Mouse (Mus musculus): ENCODE measurements around the gene Dnaja4. TPM values are rescaled to one million over a fixed set of nuclear protein-coding genes. Genes with fewer than 3 reads are reported as not detected.
A peak's percentile ranks its signal among the peaks of the same experiment; 100 is the strongest.

The Dnaja4 gene
- total RNA-seq, 2 experiments from 2014 or later, result 44.9 to 48.0 TPM

GRCm38 (mm10) chr9:54705561-54705960, 6.9 kb downstream of the Dnaja4 start:
- Histone ChIP-seq H3K27ac (no peak overlapping the region), H3K4me3 (no peak overlapping the region)
- TF ChIP-seq CTCF (conservative IDR thresholded peaks at IDR 0.05), result no peak
- no peak for DNase-seq (ENCODE audit: low spot score in 2 of 2)

- no peak for TF ChIP-seq CTCF (conservative IDR thresholded peaks at IDR 0.05)
- no peak overlapping the region for H3K4me3 ChIP-seq
- DNase-seq (ENCODE audit: low spot score in 2 of 2), result no peak
- H3K27ac ChIP-seq, result peak overlapping the region; percentile 32; the same call in 1 of the 2 replicates
Observed at GRCm38 (mm10) chr9:54707288-54707999, 8.8 kb downstream of the Dnaja4 start.

GRCm38 (mm10) chr9:54708085-54708484, 9.4 kb downstream of the Dnaja4 start:
- Histone ChIP-seq H3K27ac (peak overlapping the region; percentile 32; the same call in 1 of the 2 replicates), H3K4me3 (no peak overlapping the region)
- no peak for TF ChIP-seq CTCF (conservative IDR thresholded peaks at IDR 0.05)
- DNase-seq (ENCODE audit: low spot score in 2 of 2), result no peak

GRCm38 (mm10) chr9:54715776-54716175, 17.1 kb downstream of the Dnaja4 start:
- DNase-seq (ENCODE audit: low spot score in 2 of 2), result no peak
- TF ChIP-seq CTCF (conservative IDR thresholded peaks at IDR 0.05), result no peak
- no peak overlapping the region for H3K27ac ChIP-seq
- no peak overlapping the region for H3K4me3 ChIP-seq

GRCm38 (mm10) chr9:54717527-54717926, 18.9 kb downstream of the Dnaja4 start:
- Histone ChIP-seq H3K27ac (no peak overlapping the region), H3K4me3 (no peak overlapping the region)
- DNase-seq (ENCODE audit: low spot score in 2 of 2), result no peak
- no peak for TF ChIP-seq CTCF (conservative IDR thresholded peaks at IDR 0.05)

GRCm38 (mm10) chr9:54722156-54722555, 23.5 kb downstream of the Dnaja4 start:
- Histone ChIP-seq H3K27ac (peak overlapping the region; percentile 75), H3K4me3 (no peak overlapping the region)
- DNase-seq (ENCODE audit: low spot score in 2 of 2), result peak; percentile 35 to 60
- TF ChIP-seq CTCF (conservative IDR thresholded peaks at IDR 0.05), result no peak

GRCm38 (mm10) chr9:54722596-54722995, 23.9 kb downstream of the Dnaja4 start:
- Histone ChIP-seq H3K4me3 (no peak overlapping the region), H3K27ac (peak overlapping the region; percentile 75)
- DNase-seq (ENCODE audit: low spot score in 2 of 2), result no peak
- TF ChIP-seq CTCF (conservative IDR thresholded peaks at IDR 0.05), result no peak

GRCm38 (mm10) chr9:54726315-54726714, 27.6 kb downstream of the Dnaja4 start:
- peak in 1 of 2 experiments; percentile 18 for DNase-seq (ENCODE audit: low spot score in 2 of 2)
- Histone ChIP-seq H3K4me3 (no peak overlapping the region), H3K27ac (no peak overlapping the region)
- TF ChIP-seq CTCF (conservative IDR thresholded peaks at IDR 0.05), result no peak

- Histone ChIP-seq H3K27ac (no peak overlapping the region), H3K4me3 (no peak overlapping the region)
- no peak for DNase-seq (ENCODE audit: low spot score in 2 of 2)
- peak; percentile 81 for TF ChIP-seq CTCF (conservative IDR thresholded peaks at IDR 0.05)
Observed at GRCm38 (mm10) chr9:54732122-54732521, 33.4 kb downstream of the Dnaja4 start.

GRCm38 (mm10) chr9:54733921-54734638, 35.4 kb downstream of the Dnaja4 start, which contains the start of gene Wdr61:
TSS of gene Wdr61 (minus strand) at chr9:54734519.
- Histone ChIP-seq H3K27ac (peak within 1 kb of the TSS; percentile 82), H3K4me3 (peak within 1 kb of the TSS; percentile 76)
- peak; percentile 68 for TF ChIP-seq CTCF (conservative IDR thresholded peaks at IDR 0.05)
- peak; percentile 97 to 99 for DNase-seq (ENCODE audit: low spot score in 2 of 2)

- H3K27ac ChIP-seq, result peak overlapping the region; percentile 82
- no peak for TF ChIP-seq CTCF (conservative IDR thresholded peaks at IDR 0.05)
- peak overlapping the region; percentile 76 for H3K4me3 ChIP-seq
- no peak for DNase-seq (ENCODE audit: low spot score in 2 of 2)
Observed at GRCm38 (mm10) chr9:54734639-54735252, 36.1 kb downstream of the Dnaja4 start.

GRCm38 (mm10) chr9:54736284-54736701, 37.6 kb downstream of the Dnaja4 start:
- Histone ChIP-seq H3K4me3 (no peak overlapping the region), H3K27ac (no peak overlapping the region)
- TF ChIP-seq CTCF (conservative IDR thresholded peaks at IDR 0.05), result peak; percentile 79
- peak in 1 of 2 experiments; percentile 28 for DNase-seq (ENCODE audit: low spot score in 2 of 2)

- TF ChIP-seq CTCF (conservative IDR thresholded peaks at IDR 0.05), result peak; percentile 89
- DNase-seq (ENCODE audit: low spot score in 2 of 2), result peak; percentile 55 to 75
- Histone ChIP-seq H3K4me3 (no peak overlapping the region), H3K27ac (no peak overlapping the region)
Observed at GRCm38 (mm10) chr9:54738376-54738775, 39.7 kb downstream of the Dnaja4 start.
